Mouse (Mus musculus) forebrain, embryonic 11.5 days (tissue): ENCODE results near the gene Gpr132. TPM values are rescaled to one million over a fixed set of nuclear protein-coding genes. Genes with fewer than 3 reads are reported as not detected.

Experiments used
- ATAC-seq: fragments of 200-750 bp; cut with Nextera tagmentation; replicated peaks from 2 replicates; pipeline ENCODE4 v1.8.0; 2017; ENCODE audit warnings: moderate TSS enrichment; ENCODE audit not compliant: low FRiP score
- DNase-seq: peaks from one replicate; pipeline ENCODE4 v3.0.0-alpha.2; 2017; ENCODE audit warnings: low spot score
- H3K27ac ChIP-seq: fragments of 300-500 bp; sonication (generic); 2 replicates; pipeline ENCODE4 v1.5.1; 2014; ENCODE audit warnings: low read depth, low read length
- H3K27me3 ChIP-seq: fragments of 300-500 bp; sonication (generic); 2 replicates; pipeline ENCODE4 v1.6.1; 2014; ENCODE audit warnings: mild to moderate bottlenecking, low read length, mixed read lengths; ENCODE audit not compliant: control insufficient read depth, insufficient read depth
- H3K36me3 ChIP-seq: fragments of 300-500 bp; sonication (generic); 2 replicates; pipeline ENCODE4 v1.6.1; 2014; ENCODE audit warnings: mild to moderate bottlenecking, low read length, moderate library complexity, mixed read lengths; ENCODE audit not compliant: control insufficient read depth, insufficient read depth
- H3K4me1 ChIP-seq: fragments of 300-500 bp; sonication (generic); replicated peaks from 2 replicates; pipeline ENCODE4 v1.6.1; 2014; ENCODE audit warnings: low read length, mixed read lengths; ENCODE audit not compliant: control insufficient read depth, insufficient read depth
- H3K4me2 ChIP-seq: fragments of 300-500 bp; sonication (generic); 2 replicates; pipeline ENCODE4 v1.6.1; 2014; ENCODE audit warnings: low read depth, mild to moderate bottlenecking, low read length, moderate library complexity, mixed read lengths; ENCODE audit not compliant: severe bottlenecking
- H3K4me3 ChIP-seq: fragments of 300-500 bp; sonication (generic); 2 replicates; pipeline ENCODE4 v1.5.1; 2014; ENCODE audit warnings: low read depth, low read length
- H3K9ac ChIP-seq: fragments of 300-500 bp; sonication (generic); 2 replicates; pipeline ENCODE4 v1.6.1; 2014; ENCODE audit warnings: low read length
- H3K9me3 ChIP-seq: fragments of 300-500 bp; sonication (generic); 2 replicates; pipeline ENCODE4 v1.6.1; 2016; ENCODE audit warnings: low read length, mixed read lengths; ENCODE audit not compliant: control insufficient read depth
- WGBS: fragments of 180-500 bp; shearing (Covaris S2); extraction: QIAGEN DNeasy Blood & Tissue Kit; methylation state at CpG from one replicate; pipeline ENCODE4 v1.1.7; 2014; 5-methylcytosine and 5-hydroxymethylcytosine counted together
- polyA plus RNA-seq: library from polyadenylated mRNA; unstranded; fragments of >200 nt; fragmentation: Nextera tagmentation; extraction: Ambion mirVana; gene quantifications from 2 replicates; pipeline ENCODE4 v1.2.1, GENCODE M21; 2014

Gene Gpr132
- polyA plus RNA-seq, 1 experiment from 2014 or later, result not detected

DNA sequence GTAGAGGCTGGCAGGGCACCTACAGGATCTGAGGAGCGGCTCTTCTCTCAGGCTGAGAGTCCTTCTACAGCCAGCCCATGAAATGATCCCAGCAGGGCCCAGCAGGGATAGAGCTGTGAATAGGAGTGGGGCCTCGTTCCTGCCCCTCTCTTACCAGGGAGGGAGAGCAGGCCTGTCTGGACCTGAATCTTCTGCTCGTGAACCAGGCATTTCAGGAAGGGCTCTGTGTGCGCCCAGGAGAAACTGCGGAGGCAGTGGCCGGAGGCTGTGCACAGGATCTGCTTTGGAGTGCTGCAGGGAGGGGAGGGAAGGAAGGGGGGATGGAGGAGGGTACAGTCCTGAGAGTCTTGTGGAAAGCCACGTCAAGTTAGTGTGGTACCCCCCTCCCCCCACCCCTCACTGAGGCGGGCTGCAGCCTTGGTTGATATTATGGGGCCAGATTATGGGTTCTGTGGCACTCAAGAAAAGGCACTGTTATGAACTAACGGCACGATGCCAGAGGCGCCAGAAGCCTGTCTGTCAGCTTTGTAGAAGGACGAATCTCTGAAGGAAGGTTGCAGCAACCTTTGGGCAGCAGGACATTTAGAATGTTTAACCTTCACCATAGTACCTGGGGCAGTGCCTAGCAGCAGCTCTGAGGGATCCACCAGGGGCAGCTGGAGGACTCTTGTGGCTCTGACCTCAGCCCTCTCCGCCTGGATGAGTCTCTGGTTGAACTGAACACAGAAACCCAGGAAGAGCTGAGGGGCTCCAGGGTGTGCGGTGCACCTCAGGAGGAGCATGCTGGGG, 53.2 kb downstream of the Gpr132 start:
- peaks cover 4% of the 10 kb centered on the region for H3K36me3 ChIP-seq
- WGBS, result 82% methylated on average over 14 of the region's 14 CpGs

DNA sequence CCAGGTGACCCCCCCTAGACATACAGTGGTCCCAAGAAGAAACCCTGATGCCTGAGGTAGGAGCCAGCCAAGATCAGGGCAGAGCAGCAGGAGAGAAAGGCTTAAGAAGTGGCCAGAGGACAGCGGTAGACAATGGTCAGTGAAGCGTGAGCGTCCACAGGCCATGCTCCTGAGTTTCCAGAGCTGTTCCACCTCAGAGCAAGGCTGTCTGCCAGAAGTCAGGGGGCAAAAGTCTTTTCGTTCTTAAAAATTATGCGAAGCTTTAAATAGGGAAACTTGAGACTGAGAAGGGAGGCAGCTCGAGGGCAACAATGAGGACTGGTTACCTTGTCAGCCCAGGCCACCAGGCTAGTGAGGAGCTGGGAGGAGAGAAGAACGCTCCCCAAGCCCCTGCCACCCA, 54.7 kb downstream of the Gpr132 start:
- H3K36me3 ChIP-seq, result peaks cover under 1% of the 10 kb centered on the region; the same call in 1 of the 2 replicates

More for the DNA sequence above, 53.2 kb downstream of the Gpr132 start:
- ATAC-seq (no peak), DNase-seq (no peak)
- H3K4me3 ChIP-seq, result no peak overlapping the region
- no peak overlapping the region for H3K9ac ChIP-seq
- no peaks in the 10 kb centered on the region for H3K9me3 ChIP-seq
- no peaks in the 10 kb centered on the region; the same call in 1 of the 2 replicates for H3K4me1 ChIP-seq
- no peaks in the 10 kb centered on the region for H3K27me3 ChIP-seq
- no peak overlapping the region for H3K4me2 ChIP-seq
- H3K27ac ChIP-seq, result no peak overlapping the region

GRCm38 (mm10) chr12:112810092-112810885, 57.7 kb downstream of the Gpr132 start:
- Histone ChIP-seq H3K27me3 (no peaks in the 10 kb centered on the region), H3K4me3 (no peak overlapping the region), H3K4me2 (no peak overlapping the region), H3K27ac (no peak overlapping the region), H3K9me3 (no peaks in the 10 kb centered on the region), H3K36me3 (no peaks in the 10 kb centered on the region), H3K9ac (no peak overlapping the region; the same call in 1 of the 2 replicates), H3K4me1 (peaks cover 10% of the 10 kb centered on the region)
- ATAC-seq (no peak), DNase-seq (no peak)
- WGBS, result 68% methylated on average over 19 of the region's 19 CpGs

More for the DNA sequence above, 54.7 kb downstream of the Gpr132 start:
- peaks cover 8% of the 10 kb centered on the region for H3K4me1 ChIP-seq
- H3K4me3 ChIP-seq, result no peak overlapping the region
- no peaks in the 10 kb centered on the region for H3K9me3 ChIP-seq
- H3K9ac ChIP-seq, result no peak overlapping the region
- DNase-seq (no peak), ATAC-seq (no peak)
- WGBS, result 89% methylated on average over 7 of the region's 7 CpGs
- H3K27ac ChIP-seq, result no peak overlapping the region
- no peaks in the 10 kb centered on the region for H3K27me3 ChIP-seq
- H3K4me2 ChIP-seq, result no peak overlapping the region

DNA sequence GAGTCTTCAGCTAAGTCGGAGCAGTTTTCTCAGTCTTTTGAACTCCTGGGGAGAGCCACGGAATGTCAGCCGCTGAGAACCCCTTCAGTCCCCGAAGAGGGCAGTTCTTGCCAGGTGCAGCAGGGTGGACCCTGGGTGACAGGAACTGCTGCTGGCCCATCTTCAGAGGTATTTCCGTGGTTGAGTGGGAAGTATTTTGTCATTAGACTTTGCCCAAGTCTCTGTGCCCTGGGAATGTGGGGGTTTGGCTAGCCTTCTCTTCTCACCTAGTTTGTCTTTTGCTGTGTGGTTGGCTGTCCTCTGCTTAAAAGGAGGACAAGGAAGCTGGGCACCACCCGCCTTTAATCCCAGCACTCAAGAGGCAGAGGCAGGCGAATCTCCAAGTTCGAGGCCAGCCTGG, 58.4 kb downstream of the Gpr132 start:
- 28% methylated on average over 8 of the region's 8 CpGs for WGBS
- H3K27ac ChIP-seq, result no peak overlapping the region
- no peaks in the 10 kb centered on the region for H3K9me3 ChIP-seq
- peak overlapping the region; percentile 59 for H3K9ac ChIP-seq
- DNase-seq (no peak), ATAC-seq (no peak)
- H3K36me3 ChIP-seq, result no peaks in the 10 kb centered on the region
- no peaks in the 10 kb centered on the region for H3K27me3 ChIP-seq
- H3K4me1 ChIP-seq, result peaks cover 10% of the 10 kb centered on the region
- H3K4me2 ChIP-seq, result peak overlapping the region; percentile 96
- H3K4me3 ChIP-seq, result peak overlapping the region; percentile 62

GRCm38 (mm10) chr12:112808587-112809364, 59.3 kb downstream of the Gpr132 start, which contains the start of gene Clba1:
TSS of gene Clba1 (plus strand) at chr12:112808937.
- peak within 1 kb of the TSS; percentile 59 for H3K9ac ChIP-seq
- peak within 1 kb of the TSS; percentile 96 for H3K4me2 ChIP-seq
- 2% methylated on average over 64 of the region's 64 CpGs for WGBS
- peaks cover 10% of the 10 kb centered on the region for H3K4me1 ChIP-seq
- H3K36me3 ChIP-seq, result no peaks in the 10 kb centered on the region
- H3K9me3 ChIP-seq, result no peaks in the 10 kb centered on the region
- ATAC-seq, result peak; percentile 92
- peak; percentile 93 for DNase-seq
- H3K4me3 ChIP-seq, result peak within 1 kb of the TSS; percentile 62
- H3K27ac ChIP-seq, result no peak within 1 kb of the TSS; the same call in 1 of the 2 replicates
- H3K27me3 ChIP-seq, result no peaks in the 10 kb centered on the region

DNA sequence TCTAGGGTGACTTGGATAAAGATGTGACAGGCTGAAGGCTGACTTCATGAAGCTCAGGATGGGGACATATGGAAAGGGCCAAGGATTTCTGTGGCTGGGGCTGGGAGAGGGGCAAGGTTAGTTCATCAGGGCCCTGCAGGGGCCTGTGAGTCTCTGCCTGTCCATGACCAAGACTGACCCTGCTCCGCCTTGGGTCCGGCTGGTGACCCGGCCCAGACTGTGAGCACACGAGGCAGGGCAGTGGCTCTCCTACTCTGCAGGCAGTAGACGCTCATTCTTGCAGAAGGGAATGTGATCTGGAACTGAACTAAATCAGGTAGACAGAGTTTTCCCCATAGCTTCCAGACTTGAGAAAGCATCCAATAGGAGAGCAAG, 59.8 kb downstream of the Gpr132 start:
- H3K9me3 ChIP-seq, result no peaks in the 10 kb centered on the region
- H3K36me3 ChIP-seq, result no peaks in the 10 kb centered on the region
- peak overlapping the region; percentile 96 for H3K4me2 ChIP-seq
- peaks cover 10% of the 10 kb centered on the region for H3K4me1 ChIP-seq
- peak overlapping the region; percentile 62 for H3K4me3 ChIP-seq
- ATAC-seq, result peak; percentile 54
- no peak for DNase-seq
- 58% methylated on average over 5 of the region's 5 CpGs for WGBS
- H3K27ac ChIP-seq, result no peak overlapping the region; the same call in 1 of the 2 replicates
- peak overlapping the region; percentile 59 for H3K9ac ChIP-seq
- no peaks in the 10 kb centered on the region; the same call in 1 of the 2 replicates for H3K27me3 ChIP-seq

DNA sequence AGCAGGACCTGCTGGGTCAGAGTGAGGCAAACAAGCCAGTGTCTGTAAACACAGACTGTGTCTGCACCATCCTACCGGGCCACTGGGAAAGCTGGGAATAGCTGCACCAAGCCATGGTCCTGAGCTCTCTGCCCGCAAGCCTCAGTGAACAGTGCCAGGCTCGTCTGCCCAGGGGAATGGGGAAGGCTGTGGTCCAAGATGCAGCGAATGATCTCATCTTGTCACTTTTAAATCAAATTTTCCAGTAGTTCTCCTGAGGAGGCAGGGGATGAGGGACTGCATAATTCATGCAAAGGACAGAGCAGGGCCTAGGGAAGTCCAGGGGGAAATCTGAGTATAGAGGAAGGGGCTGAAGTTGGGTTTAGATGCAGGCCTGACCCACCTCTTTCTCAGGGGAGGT, 60.2 kb downstream of the Gpr132 start:
- Histone ChIP-seq H3K36me3 (no peaks in the 10 kb centered on the region), H3K4me1 (peaks cover 10% of the 10 kb centered on the region), H3K4me3 (no peak overlapping the region), H3K27ac (no peak overlapping the region), H3K27me3 (no peaks in the 10 kb centered on the region; the same call in 1 of the 2 replicates), H3K4me2 (no peak overlapping the region), H3K9ac (no peak overlapping the region; the same call in none of the 2 replicates), H3K9me3 (no peaks in the 10 kb centered on the region)
- WGBS, result 83% methylated on average over 4 of the region's 4 CpGs
- DNase-seq (no peak), ATAC-seq (no peak)

DNA sequence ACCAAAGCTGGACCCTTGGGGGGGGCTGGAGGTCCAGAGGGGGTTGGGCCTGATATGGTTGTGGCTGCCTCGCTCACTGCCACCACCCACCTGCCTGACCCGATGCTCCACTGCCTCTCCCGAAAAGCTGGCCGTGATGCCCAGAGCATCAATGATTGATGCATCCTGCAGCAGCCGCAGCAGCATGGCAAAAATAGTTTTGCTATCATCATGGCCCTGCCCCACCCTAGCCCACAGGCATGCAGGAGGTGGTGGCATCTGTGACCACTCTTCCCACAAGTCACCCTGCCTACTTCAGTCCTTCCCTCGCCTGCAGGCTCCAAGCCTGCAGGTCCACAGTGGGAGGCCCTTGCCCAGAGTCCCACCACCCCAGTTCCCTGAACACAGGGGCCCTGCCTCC, 62.0 kb downstream of the Gpr132 start:
- WGBS, result 79% methylated on average over 6 of the region's 6 CpGs
- DNase-seq (no peak), ATAC-seq (no peak)
- Histone ChIP-seq H3K4me2 (no peak overlapping the region), H3K4me1 (peaks cover 12% of the 10 kb centered on the region), H3K27ac (no peak overlapping the region), H3K27me3 (peaks cover 7% of the 10 kb centered on the region), H3K36me3 (no peaks in the 10 kb centered on the region), H3K9ac (no peak overlapping the region), H3K4me3 (no peak overlapping the region), H3K9me3 (no peaks in the 10 kb centered on the region)
